Mouse (Mus musculus): ENCODE results near the gene Pld4. TPM values are rescaled to one million over a fixed set of nuclear protein-coding genes. Genes with fewer than 3 reads are reported as not detected.

Gene Pld4
- polyA plus RNA-seq, 1 experiment from 2014 or later: 13.0 TPM

DNA sequence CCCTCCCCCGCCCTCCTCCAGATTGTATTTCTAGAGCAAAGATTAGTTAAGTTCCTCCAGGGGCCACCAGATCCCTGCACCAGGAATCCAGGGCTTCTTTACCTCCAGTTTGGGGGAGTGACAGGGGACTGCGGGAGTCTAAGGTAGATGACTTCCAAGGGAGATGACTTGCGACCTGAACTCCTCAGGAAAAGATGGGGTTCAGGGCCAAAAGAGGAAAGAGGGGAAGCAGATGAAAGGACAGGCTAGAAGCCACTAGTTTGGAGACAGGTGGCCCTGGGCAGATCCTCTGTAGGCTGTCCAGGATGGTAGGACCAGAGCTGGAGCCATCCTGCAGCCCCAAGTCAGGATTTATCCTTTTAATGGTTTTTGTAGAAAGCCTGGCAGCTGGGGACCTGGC, 42.5 kb downstream of the Pld4 start:
- H3K4me1 ChIP-seq (ENCODE audit: control insufficient read depth, insufficient read depth, low read length): peaks cover 25% of the 10 kb centered on the region
- H3K4me2 ChIP-seq (ENCODE audit: low read depth, low read length): peak overlapping the region; percentile 100
- H3K27me3 ChIP-seq (replicated peaks; ENCODE audit: control insufficient read depth, insufficient read depth, low read length): peaks cover 9% of the 10 kb centered on the region; the same call in 1 of the 2 replicates

GRCm38 (mm10) chr12:112804046-112804445, 43.6 kb downstream of the Pld4 start:
- Histone ChIP-seq H3K27me3 (replicated peaks; ENCODE audit: control insufficient read depth, insufficient read depth, low read length) (peaks cover 9% of the 10 kb centered on the region; the same call in 1 of the 2 replicates), H3K4me2 (ENCODE audit: low read depth, low read length) (no peak overlapping the region), H3K36me3 (ENCODE audit: control insufficient read depth, insufficient read depth, low read length) (no peaks in the 10 kb centered on the region), H3K4me1 (ENCODE audit: control insufficient read depth, insufficient read depth, low read length) (peaks cover 20% of the 10 kb centered on the region), H3K27ac (ENCODE audit: low read length) (no peak overlapping the region), H3K9ac (ENCODE audit: low read depth, low read length) (no peak overlapping the region), H3K4me3 (ENCODE audit: low read length) (no peak overlapping the region), H3K9me3 (ENCODE audit: control insufficient read depth, low read length) (no peaks in the 10 kb centered on the region)
- ATAC-seq: no peak
- WGBS: 51% methylated on average over 13 of the region's 13 CpGs

More for the DNA sequence above, 42.5 kb downstream of the Pld4 start:
- Histone ChIP-seq H3K36me3 (ENCODE audit: control insufficient read depth, insufficient read depth, low read length) (no peaks in the 10 kb centered on the region), H3K4me3 (ENCODE audit: low read length) (no peak overlapping the region), H3K9me3 (ENCODE audit: control insufficient read depth, low read length) (no peaks in the 10 kb centered on the region), H3K9ac (ENCODE audit: low read depth, low read length) (0 out of 2 replicates have a peak overlapping the region, but pooled peaks have one; percentile 66), H3K27ac (ENCODE audit: low read length) (no peak overlapping the region)
- ATAC-seq: no peak
- WGBS: 38% methylated on average over 3 of the region's 3 CpGs

DNA sequence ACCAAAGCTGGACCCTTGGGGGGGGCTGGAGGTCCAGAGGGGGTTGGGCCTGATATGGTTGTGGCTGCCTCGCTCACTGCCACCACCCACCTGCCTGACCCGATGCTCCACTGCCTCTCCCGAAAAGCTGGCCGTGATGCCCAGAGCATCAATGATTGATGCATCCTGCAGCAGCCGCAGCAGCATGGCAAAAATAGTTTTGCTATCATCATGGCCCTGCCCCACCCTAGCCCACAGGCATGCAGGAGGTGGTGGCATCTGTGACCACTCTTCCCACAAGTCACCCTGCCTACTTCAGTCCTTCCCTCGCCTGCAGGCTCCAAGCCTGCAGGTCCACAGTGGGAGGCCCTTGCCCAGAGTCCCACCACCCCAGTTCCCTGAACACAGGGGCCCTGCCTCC, 45.6 kb downstream of the Pld4 start:
- ATAC-seq: no peak
- no peak overlapping the region for H3K4me3 ChIP-seq (ENCODE audit: low read length)
- H3K9me3 ChIP-seq (ENCODE audit: control insufficient read depth, low read length): no peaks in the 10 kb centered on the region
- no peaks in the 10 kb centered on the region for H3K36me3 ChIP-seq (ENCODE audit: control insufficient read depth, insufficient read depth, low read length)
- no peak overlapping the region for H3K9ac ChIP-seq (ENCODE audit: low read depth, low read length)
- no peak overlapping the region for H3K27ac ChIP-seq (ENCODE audit: low read length)
- whole genome bisulfite sequencing: 74% methylated on average over 6 of the region's 6 CpGs
- H3K27me3 ChIP-seq (replicated peaks; ENCODE audit: control insufficient read depth, insufficient read depth, low read length): peaks cover 8% of the 10 kb centered on the region; the same call in 1 of the 2 replicates
- H3K4me1 ChIP-seq (ENCODE audit: control insufficient read depth, insufficient read depth, low read length): peaks cover 24% of the 10 kb centered on the region
- H3K4me2 ChIP-seq (ENCODE audit: low read depth, low read length): no peak overlapping the region

GRCm38 (mm10) chr12:112807796-112808195, 47.3 kb downstream of the Pld4 start:
- Histone ChIP-seq H3K9ac (ENCODE audit: low read depth, low read length) (0 out of 2 replicates have a peak overlapping the region, but pooled peaks have one; percentile 54), H3K36me3 (ENCODE audit: control insufficient read depth, insufficient read depth, low read length) (no peaks in the 10 kb centered on the region), H3K27ac (ENCODE audit: low read length) (no peak overlapping the region), H3K4me1 (ENCODE audit: control insufficient read depth, insufficient read depth, low read length) (peaks cover 11% of the 10 kb centered on the region), H3K27me3 (replicated peaks; ENCODE audit: control insufficient read depth, insufficient read depth, low read length) (no peaks in the 10 kb centered on the region; the same call in 1 of the 2 replicates), H3K4me3 (ENCODE audit: low read length) (no peak overlapping the region), H3K9me3 (ENCODE audit: control insufficient read depth, low read length) (no peaks in the 10 kb centered on the region), H3K4me2 (ENCODE audit: low read depth, low read length) (no peak overlapping the region)
- 88% methylated on average over 4 of the region's 4 CpGs for whole genome bisulfite sequencing
- ATAC-seq: no peak

DNA sequence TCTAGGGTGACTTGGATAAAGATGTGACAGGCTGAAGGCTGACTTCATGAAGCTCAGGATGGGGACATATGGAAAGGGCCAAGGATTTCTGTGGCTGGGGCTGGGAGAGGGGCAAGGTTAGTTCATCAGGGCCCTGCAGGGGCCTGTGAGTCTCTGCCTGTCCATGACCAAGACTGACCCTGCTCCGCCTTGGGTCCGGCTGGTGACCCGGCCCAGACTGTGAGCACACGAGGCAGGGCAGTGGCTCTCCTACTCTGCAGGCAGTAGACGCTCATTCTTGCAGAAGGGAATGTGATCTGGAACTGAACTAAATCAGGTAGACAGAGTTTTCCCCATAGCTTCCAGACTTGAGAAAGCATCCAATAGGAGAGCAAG, 47.7 kb downstream of the Pld4 start:
- Histone ChIP-seq H3K4me2 (ENCODE audit: low read depth, low read length) (peak overlapping the region; percentile 98), H3K4me3 (ENCODE audit: low read length) (peak overlapping the region; percentile 71; the same call in 1 of the 2 replicates), H3K27me3 (replicated peaks; ENCODE audit: control insufficient read depth, insufficient read depth, low read length) (no peaks in the 10 kb centered on the region; the same call in 1 of the 2 replicates), H3K36me3 (ENCODE audit: control insufficient read depth, insufficient read depth, low read length) (no peaks in the 10 kb centered on the region), H3K9ac (ENCODE audit: low read depth, low read length) (peak overlapping the region; percentile 54; the same call in 1 of the 2 replicates), H3K9me3 (ENCODE audit: control insufficient read depth, low read length) (no peaks in the 10 kb centered on the region), H3K4me1 (ENCODE audit: control insufficient read depth, insufficient read depth, low read length) (peaks cover 11% of the 10 kb centered on the region), H3K27ac (ENCODE audit: low read length) (no peak overlapping the region)
- peak; percentile 25 for ATAC-seq
- WGBS: 67% methylated on average over 5 of the region's 5 CpGs

GRCm38 (mm10) chr12:112808587-112809364, 48.3 kb downstream of the Pld4 start, which contains the start of gene Clba1:
Clba1 (plus strand) TSS chr12:112808937.
- Histone ChIP-seq H3K4me1 (ENCODE audit: control insufficient read depth, insufficient read depth, low read length) (peaks cover 11% of the 10 kb centered on the region), H3K27me3 (replicated peaks; ENCODE audit: control insufficient read depth, insufficient read depth, low read length) (no peaks in the 10 kb centered on the region; the same call in 1 of the 2 replicates), H3K27ac (ENCODE audit: low read length) (no peak within 1 kb of the TSS), H3K9ac (ENCODE audit: low read depth, low read length) (peak within 1 kb of the TSS; percentile 54), H3K4me2 (ENCODE audit: low read depth, low read length) (peak within 1 kb of the TSS; percentile 98), H3K36me3 (ENCODE audit: control insufficient read depth, insufficient read depth, low read length) (no peaks in the 10 kb centered on the region), H3K4me3 (ENCODE audit: low read length) (peak within 1 kb of the TSS; percentile 71), H3K9me3 (ENCODE audit: control insufficient read depth, low read length) (no peaks in the 10 kb centered on the region)
- WGBS: under 1% methylated on average over 64 of the region's 64 CpGs
- ATAC-seq: peak; percentile 96

- Histone ChIP-seq H3K9me3 (ENCODE audit: control insufficient read depth, low read length) (no peaks in the 10 kb centered on the region), H3K4me1 (ENCODE audit: control insufficient read depth, insufficient read depth, low read length) (peaks cover 11% of the 10 kb centered on the region), H3K9ac (ENCODE audit: low read depth, low read length) (peak overlapping the region; percentile 54), H3K4me2 (ENCODE audit: low read depth, low read length) (peak overlapping the region; percentile 98), H3K27ac (ENCODE audit: low read length) (no peak overlapping the region), H3K36me3 (ENCODE audit: control insufficient read depth, insufficient read depth, low read length) (no peaks in the 10 kb centered on the region), H3K4me3 (ENCODE audit: low read length) (peak overlapping the region; percentile 71), H3K27me3 (replicated peaks; ENCODE audit: control insufficient read depth, insufficient read depth, low read length) (no peaks in the 10 kb centered on the region; the same call in 1 of the 2 replicates)
- 0 out of 2 replicates have a peak, but pooled peaks have one; percentile 1 for ATAC-seq
- 21% methylated on average over 8 of the region's 8 CpGs for WGBS
Measured at GRCm38 (mm10) chr12:112809641-112810040, 49.2 kb downstream of the Pld4 start.

DNA sequence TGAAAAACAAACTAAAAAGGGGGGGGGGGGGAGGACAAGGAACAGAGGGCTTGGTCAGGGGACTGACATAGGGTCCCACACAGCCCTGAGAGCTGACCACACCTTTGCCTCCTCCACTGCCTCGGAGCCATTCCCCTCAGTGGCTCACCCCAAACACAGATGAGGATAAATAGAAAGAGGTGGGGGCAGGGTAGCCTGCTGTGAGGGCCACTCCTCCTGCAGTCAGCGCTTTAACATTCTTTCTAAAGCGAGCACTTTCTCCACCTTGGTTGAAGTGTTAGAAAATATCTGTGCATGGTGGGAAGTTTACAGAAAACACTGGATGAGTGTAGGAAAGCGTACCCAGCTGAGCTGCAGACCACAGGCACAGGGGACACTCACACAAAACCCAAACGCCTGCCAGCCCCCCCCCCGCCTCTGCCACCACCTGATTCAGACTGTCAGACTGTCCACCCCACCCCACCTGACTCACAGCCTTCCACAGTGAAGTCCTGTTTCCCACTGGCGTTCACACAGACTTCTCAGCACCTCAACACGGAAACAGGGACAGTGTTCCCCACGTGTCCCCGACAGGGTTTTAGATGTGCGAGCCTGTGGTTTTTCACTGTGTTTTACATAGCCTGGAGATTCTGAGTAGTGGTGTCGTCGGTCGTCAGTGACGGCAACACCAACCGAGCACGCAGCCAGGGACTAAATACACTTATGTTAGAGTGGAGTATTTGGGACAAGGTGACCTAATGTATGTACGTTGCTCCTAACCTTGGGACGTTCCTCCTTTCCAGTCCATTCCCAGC, 49.8 kb downstream of the Pld4 start:
- Histone ChIP-seq H3K9ac (ENCODE audit: low read depth, low read length) (peak overlapping the region; percentile 54; the same call in 1 of the 2 replicates), H3K4me2 (ENCODE audit: low read depth, low read length) (no peak overlapping the region), H3K4me3 (ENCODE audit: low read length) (no peak overlapping the region; the same call in 1 of the 2 replicates), H3K27ac (ENCODE audit: low read length) (no peak overlapping the region), H3K4me1 (ENCODE audit: control insufficient read depth, insufficient read depth, low read length) (peaks cover 11% of the 10 kb centered on the region), H3K9me3 (ENCODE audit: control insufficient read depth, low read length) (no peaks in the 10 kb centered on the region), H3K36me3 (ENCODE audit: control insufficient read depth, insufficient read depth, low read length) (no peaks in the 10 kb centered on the region), H3K27me3 (replicated peaks; ENCODE audit: control insufficient read depth, insufficient read depth, low read length) (no peaks in the 10 kb centered on the region; the same call in 1 of the 2 replicates)
- no peak for ATAC-seq
- 57% methylated on average over 19 of the region's 19 CpGs for WGBS

GRCm38 (mm10) chr12:112813370-112813769, 52.9 kb downstream of the Pld4 start:
- Histone ChIP-seq H3K4me1 (ENCODE audit: control insufficient read depth, insufficient read depth, low read length) (peaks cover 10% of the 10 kb centered on the region), H3K27ac (ENCODE audit: low read length) (no peak overlapping the region), H3K36me3 (ENCODE audit: control insufficient read depth, insufficient read depth, low read length) (no peaks in the 10 kb centered on the region; the same call in 1 of the 2 replicates), H3K9me3 (ENCODE audit: control insufficient read depth, low read length) (no peaks in the 10 kb centered on the region), H3K4me2 (ENCODE audit: low read depth, low read length) (no peak overlapping the region), H3K9ac (ENCODE audit: low read depth, low read length) (no peak overlapping the region), H3K27me3 (replicated peaks; ENCODE audit: control insufficient read depth, insufficient read depth, low read length) (no peaks in the 10 kb centered on the region; the same call in 1 of the 2 replicates), H3K4me3 (ENCODE audit: low read length) (no peak overlapping the region)
- 88% methylated on average over 7 of the region's 7 CpGs for WGBS
- no peak for ATAC-seq
